In genomic region chr10:63381498-63382280, GRCm38 (mm10) we compare ENCODE assay signal across 8 mouse cellular contexts. TPM values are rescaled to one million over a fixed set of nuclear protein-coding genes. Genes with fewer than 3 reads are reported as not detected.
DNase-seq lines count a peak whose midpoint lies in the region; ATAC-seq and TF ChIP-seq lines count a peak whose summit lies in the region.

TSS of gene Sirt1 (minus strand) at chr10:63381704.

- ATAC-seq in forebrain, embryonic 16.5 days = no peak
- ATAC-seq in stomach, postnatal 0 days (ENCODE audit: low FRiP score, low TSS enrichment) = no peak

- DNase-seq in cerebellum, adult 11-12 months = peak; percentile 32
- DNase-seq in cerebellum, adult 9-10 months = no peak
- DNase-seq in spleen, postnatal 10 days (ENCODE audit: low spot score in 2 of 2) = peak; percentile 14 to 24
- DNase-seq in spleen, postnatal 14 days (ENCODE audit: low spot score in 2 of 2) = no peak
- DNase-seq in layer of hippocampus, postnatal 25 days (ENCODE audit: extremely low spot score in 1 of 2, low spot score in 1 of 2) = peak in 1 of 2 experiments; percentile 13
- DNase-seq in stomach, postnatal 0 days (ENCODE audit: low spot score) = peak; percentile 18

- no peak for TF ChIP-seq EP300 in stomach, postnatal 0 days (optimal IDR thresholded peaks at IDR 0.05)

- H3K9me3 ChIP-seq in forebrain, embryonic 16.5 days (ENCODE audit: control insufficient read depth, low read length) = no peaks in the 10 kb centered on the region
- no peaks in the 10 kb centered on the region for H3K9me3 ChIP-seq in megakaryocyte, embryonic 14.5 days
- no peaks in the 10 kb centered on the region for H3K9me3 ChIP-seq in stomach, postnatal 0 days (ENCODE audit: control insufficient read depth, low read length)

- H3K36me3 ChIP-seq in forebrain, embryonic 16.5 days (ENCODE audit: control insufficient read depth, insufficient read depth) = no peaks in the 10 kb centered on the region
- H3K36me3 ChIP-seq in megakaryocyte, embryonic 14.5 days (replicated peaks; ENCODE audit: low read length) = no peaks in the 10 kb centered on the region
- no peaks in the 10 kb centered on the region for H3K36me3 ChIP-seq in stomach, postnatal 0 days (ENCODE audit: control insufficient read depth, insufficient read depth, low read length)

- peak within 1 kb of the TSS; percentile 66 for H3K4me2 ChIP-seq in forebrain, embryonic 16.5 days (ENCODE audit: low read length)
- peak within 1 kb of the TSS; percentile 81 for H3K4me2 ChIP-seq in stomach, postnatal 0 days (replicated peaks; ENCODE audit: low read depth)

- H3K4me3 ChIP-seq in forebrain, embryonic 16.5 days (replicated peaks; ENCODE audit: low read length) = peak within 1 kb of the TSS; percentile 48
- H3K4me3 ChIP-seq in megakaryocyte, embryonic 14.5 days (replicated peaks) = peak within 1 kb of the TSS; percentile 92
- peak within 1 kb of the TSS; percentile 64 for H3K4me3 ChIP-seq in stomach, postnatal 0 days (ENCODE audit: low read depth, low read length)

- peak within 1 kb of the TSS; percentile 49 for H3K9ac ChIP-seq in forebrain, embryonic 16.5 days (replicated peaks; ENCODE audit: low read depth, low read length)
- peak within 1 kb of the TSS; percentile 66 for H3K9ac ChIP-seq in stomach, postnatal 0 days (ENCODE audit: low read length)

- WGBS in forebrain, embryonic 16.5 days = 5% methylated on average over 24 of the region's 24 CpGs
- 5% methylated on average over 24 of the region's 24 CpGs for WGBS in stomach, postnatal 0 days

- peaks cover 8% of the 10 kb centered on the region for H3K4me1 ChIP-seq in forebrain, embryonic 16.5 days (replicated peaks; ENCODE audit: control insufficient read depth, insufficient read depth, low read length)
- peaks cover 30% of the 10 kb centered on the region for H3K4me1 ChIP-seq in megakaryocyte, embryonic 14.5 days
- 0 out of 2 replicates have a peak, but pooled peaks cover 2% of the 10 kb centered on the region for H3K4me1 ChIP-seq in stomach, postnatal 0 days (replicated peaks; ENCODE audit: control insufficient read depth, insufficient read depth)

- TF ChIP-seq CTCF in stomach, postnatal 0 days (IDR thresholded peaks at IDR 0.05; ENCODE audit: low read depth) = no peak

- H3K27me3 ChIP-seq in forebrain, embryonic 16.5 days (replicated peaks; ENCODE audit: control insufficient read depth, insufficient read depth, low read length) = peaks cover 10% of the 10 kb centered on the region; the same call in 1 of the 2 replicates
- H3K27me3 ChIP-seq in megakaryocyte, embryonic 14.5 days (replicated peaks) = peaks cover 2% of the 10 kb centered on the region
- H3K27me3 ChIP-seq in stomach, postnatal 0 days (ENCODE audit: control insufficient read depth, insufficient read depth, low read length) = no peaks in the 10 kb centered on the region

- H3K27ac ChIP-seq in forebrain, embryonic 16.5 days (ENCODE audit: low read length) = no peak within 1 kb of the TSS
- H3K27ac ChIP-seq in stomach, postnatal 0 days (replicated peaks) = no peak within 1 kb of the TSS

RNA-seq across cellular contexts. Expression of gene Sirt1, which starts in this region (rescaled TPM):
- polyA plus RNA-seq in forebrain, embryonic 16.5 days (2015; fragmentation: Nextera tagmentation; extraction: Ambion mirVana) = 4.2 and 5.2 TPM in 2 replicates
- 10 to 100 TPM; 12.5 to 14.2 TPM for total RNA-seq in layer of hippocampus, postnatal 25 days (2021)
- polyA plus RNA-seq in megakaryocyte, embryonic 14.5 days (2012; ENCODE audit: insufficient read depth, low replicate concordance) = 1.0 TPM in 1 of 2 replicates, not detected in the other
- polyA plus RNA-seq in stomach, postnatal 0 days (2015; fragmentation: Nextera tagmentation; extraction: Ambion mirVana) = 2.9 and 3.2 TPM in 2 replicates

Comparison
In these comparisons a context has a peak if more than half of its experiments do, and no peak if none do; other contexts are left out.
1. DNase-seq: peak in cerebellum, adult 11-12 months (single experiment), spleen, postnatal 10 days (2 of 2) and stomach, postnatal 0 days (single experiment); none in cerebellum, adult 9-10 months (single experiment) and spleen, postnatal 14 days (0 of 2).
2. Peak in every context shown above with its lines, with median percentiles within 50 percentile points of each other: H3K4me3 ChIP-seq.